Mouse (Mus musculus): Measurements from ENCODE around the gene Efna1.

DNA sequence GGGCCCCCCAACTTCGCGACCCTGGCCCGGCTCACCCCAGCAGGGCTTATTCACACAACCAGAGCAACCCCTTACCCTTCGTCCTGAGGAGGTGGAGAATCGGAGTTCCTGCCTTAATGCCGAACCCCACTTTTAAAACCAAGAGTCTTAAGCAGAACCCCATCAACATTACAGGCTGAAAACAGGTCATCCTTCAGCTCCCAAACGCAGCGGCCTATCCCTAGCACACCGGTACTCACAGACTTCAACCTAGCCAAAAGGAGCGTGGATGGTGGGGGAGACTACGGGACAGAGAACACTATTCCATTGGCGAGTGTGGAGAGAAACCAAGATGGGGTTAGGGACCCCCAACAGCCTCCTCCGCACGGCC, 41.2 kb upstream of the Efna1 start:
- no peak for TF ChIP-seq CTCF (conservative IDR thresholded peaks at IDR 0.05; ENCODE audit: insufficient read depth, insufficient read length, low read depth, low read length)
- TF ChIP-seq POLR2A (IDR thresholded peaks at IDR 0.05; ENCODE audit: low read depth, low read length): no peak
